Mouse (Mus musculus) liver, postnatal 0 days (tissue): ENCODE measurements at regions not wholly inside any gene's neighbourhood (a gene's known extent, or its start where the extent isn't known, plus 50 kb on each side); places are given as distances from the start of the nearest gene placed in this dataset.
"Not testable (repeated sequence)": the region's sequence is repeated elsewhere in the genome, so short reads cannot be mapped to it uniquely, and the experiment has no call there.

Experiments
- ATAC-seq: fragments of 200-750 bp; cut with Nextera tagmentation; 2 replicates; pipeline ENCODE4 v1.8.0; 2017; ENCODE audit warnings: mild to moderate bottlenecking, moderate library complexity
- DNase-seq: peaks from one replicate; pipeline ENCODE4 v3.0.0-alpha.2; 2016
- H3K27ac ChIP-seq: fragments of 300-500 bp; sonication (generic); 2 replicates; pipeline ENCODE4 v1.5.1; 2014; ENCODE audit warnings: antibody characterized with exemption, moderate library complexity, mild to moderate bottlenecking, low read depth
- H3K27me3 ChIP-seq: fragments of 300-500 bp; sonication (generic); 2 replicates; pipeline ENCODE4 v1.6.1; 2014; ENCODE audit warnings: low read length, control low read depth, mixed read lengths; ENCODE audit not compliant: insufficient read depth
- H3K36me3 ChIP-seq: fragments of 300-500 bp; sonication (generic); replicated peaks from 2 replicates; pipeline ENCODE4 v1.6.1; 2014; ENCODE audit warnings: mild to moderate bottlenecking, control low read depth, low read length, moderate library complexity, mixed read lengths; ENCODE audit not compliant: insufficient read depth
- H3K4me1 ChIP-seq: fragments of 300-500 bp; sonication (generic); 2 replicates; pipeline ENCODE4 v1.6.1; 2014; ENCODE audit warnings: antibody characterized with exemption, mild to moderate bottlenecking, control low read depth; ENCODE audit not compliant: insufficient read depth
- H3K4me2 ChIP-seq: fragments of 300-500 bp; sonication (generic); 2 replicates; pipeline ENCODE4 v1.6.1; 2014; ENCODE audit warnings: low read depth, mild to moderate bottlenecking, low read length, moderate library complexity, mixed read lengths
- H3K4me3 ChIP-seq: fragments of 300-500 bp; sonication (generic); 2 replicates; pipeline ENCODE4 v1.5.1; 2014; ENCODE audit warnings: low read depth, low read length
- H3K9ac ChIP-seq: fragments of 300-500 bp; sonication (generic); replicated peaks from 2 replicates; pipeline ENCODE4 v1.6.1; 2014; ENCODE audit warnings: mild to moderate bottlenecking, moderate library complexity
- H3K9me3 ChIP-seq: fragments of 300-500 bp; sonication (generic); 2 replicates; pipeline ENCODE4 v1.6.1; 2016; ENCODE audit warnings: mild to moderate bottlenecking, control low read depth, low read length, mixed read lengths
- CTCF ChIP-seq: sonication (generic); IDR thresholded peaks from 2 replicates; pipeline ENCODE4 v1.5.1; 2016; ENCODE audit warnings: antibody characterized with exemption, low read depth
- EP300 ChIP-seq: IDR thresholded peaks from 2 replicates; pipeline ENCODE4 v1.6.1; 2016; ENCODE audit warnings: antibody characterized with exemption, low read depth, mild to moderate bottlenecking
- WGBS: fragments of 180-500 bp; shearing (Covaris S2); extraction: QIAGEN DNeasy Blood & Tissue Kit; methylation state at CpG from one replicate; pipeline ENCODE4 v1.1.7; 2014; ENCODE audit not compliant: insufficient replicate concordance; 5-methylcytosine and 5-hydroxymethylcytosine counted together

- no peaks in the 10 kb centered on the region for H3K9me3 ChIP-seq
- H3K9ac ChIP-seq: no peak overlapping the region
- 69% methylated on average over 9 of the region's 9 CpGs for WGBS
- DNase-seq (no peak), ATAC-seq (no peak)
- no peak overlapping the region for H3K4me3 ChIP-seq
- H3K27me3 ChIP-seq: no peaks in the 10 kb centered on the region
- no peak overlapping the region for H3K27ac ChIP-seq
- no peaks in the 10 kb centered on the region for H3K36me3 ChIP-seq
- H3K4me2 ChIP-seq: no peak overlapping the region
- TF ChIP-seq EP300 (no peak), CTCF (no peak)
- no peaks in the 10 kb centered on the region for H3K4me1 ChIP-seq
Observed at GRCm38 (mm10) chr14:71053788-71054641, 454.4 kb upstream of the Fam160b2 start.

GRCm38 (mm10) chr14:71047096-71047495, 447.5 kb upstream of the Fam160b2 start:
- DNase-seq (no peak), ATAC-seq (no peak)
- Histone ChIP-seq H3K4me3 (no peak overlapping the region), H3K27ac (no peak overlapping the region), H3K4me2 (no peak overlapping the region), H3K9me3 (no peaks in the 10 kb centered on the region), H3K27me3 (no peaks in the 10 kb centered on the region), H3K9ac (no peak overlapping the region), H3K36me3 (no peaks in the 10 kb centered on the region), H3K4me1 (no peaks in the 10 kb centered on the region)
- 52% methylated on average over 3 of the region's 3 CpGs for WGBS
- TF ChIP-seq EP300 (no peak), CTCF (no peak)

DNA sequence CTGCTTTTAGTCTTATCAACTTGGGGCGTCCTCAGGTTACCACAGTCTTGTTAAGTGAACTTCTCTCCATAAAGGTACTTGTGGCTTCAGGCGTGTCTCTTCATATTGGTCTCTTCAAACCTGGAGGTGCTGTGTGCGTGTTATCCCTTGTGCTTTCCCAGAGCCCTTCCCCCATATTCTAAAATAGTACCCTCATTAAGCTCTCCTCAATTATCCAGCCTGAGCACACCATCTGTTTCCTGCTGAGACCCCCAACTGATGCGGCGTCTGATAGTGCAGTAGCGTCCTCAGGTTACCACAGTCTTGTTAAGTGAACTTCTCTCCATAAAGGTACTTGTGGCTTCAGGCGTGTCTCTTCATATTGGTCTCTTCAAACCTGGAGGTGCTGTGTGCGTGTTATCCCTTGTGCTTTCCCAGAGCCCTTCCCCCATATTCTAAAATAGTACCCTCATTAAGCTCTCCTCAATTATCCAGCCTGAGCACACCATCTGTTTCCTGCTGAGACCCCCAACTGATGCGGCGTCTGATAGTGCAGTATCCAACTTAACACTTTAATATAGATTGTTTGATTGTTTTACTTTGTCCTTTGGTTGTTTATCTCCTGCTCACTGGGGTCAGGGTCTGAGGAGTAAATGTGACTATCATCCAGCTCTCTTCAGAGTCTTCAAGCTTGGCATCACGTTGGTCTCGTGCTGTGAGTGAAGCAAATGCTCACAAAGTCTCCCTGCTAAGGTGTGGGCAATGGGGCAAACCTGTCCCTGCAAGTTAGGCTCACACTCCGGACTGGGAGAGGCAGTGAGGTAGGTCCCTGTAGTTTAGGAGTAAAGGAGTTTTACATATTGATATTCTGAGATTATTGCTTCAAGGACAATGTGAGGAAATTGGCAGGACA, 444.5 kb upstream of the Fam160b2 start:
- H3K4me1 ChIP-seq, DNase-seq, H3K9me3 ChIP-seq, ATAC-seq, H3K4me2 ChIP-seq, H3K27ac ChIP-seq, H3K36me3 ChIP-seq, H3K27me3 ChIP-seq, H3K4me3 ChIP-seq, H3K9ac ChIP-seq: not testable (repeated sequence)
- 21% methylated on average over 11 of the region's 13 CpGs for WGBS

- H3K27ac ChIP-seq: no peak overlapping the region
- no peak for DNase-seq
- no peaks in the 10 kb centered on the region for H3K36me3 ChIP-seq
- no peaks in the 10 kb centered on the region for H3K4me1 ChIP-seq
- H3K27me3 ChIP-seq: no peaks in the 10 kb centered on the region
- no peak overlapping the region for H3K4me2 ChIP-seq
- ATAC-seq: no peak
- H3K9ac ChIP-seq: no peak overlapping the region
- no peaks in the 10 kb centered on the region for H3K9me3 ChIP-seq
- H3K4me3 ChIP-seq: no peak overlapping the region
- 58% methylated on average over 7 of the region's 7 CpGs for WGBS
- no peak for TF ChIP-seq EP300
Observed at GRCm38 (mm10) chr14:71036620-71037019, 437.0 kb upstream of the Fam160b2 start.

- no peak for ATAC-seq
- 52% methylated on average over 2 of the region's 2 CpGs for WGBS
- Histone ChIP-seq H3K27me3 (no peaks in the 10 kb centered on the region), H3K9me3 (no peaks in the 10 kb centered on the region), H3K9ac (no peak overlapping the region), H3K36me3 (no peaks in the 10 kb centered on the region), H3K4me2 (no peak overlapping the region), H3K4me1 (no peaks in the 10 kb centered on the region), H3K4me3 (no peak overlapping the region), H3K27ac (no peak overlapping the region)
- no peak for DNase-seq
- TF ChIP-seq EP300: no peak
- TF ChIP-seq CTCF: no peak
Observed at GRCm38 (mm10) chr14:71033586-71033985, 434.0 kb upstream of the Fam160b2 start.

GRCm38 (mm10) chr14:71030164-71030880, 430.7 kb upstream of the Fam160b2 start:
- no peaks in the 10 kb centered on the region for H3K36me3 ChIP-seq
- WGBS: 85% methylated on average over 9 of the region's 9 CpGs

More at GRCm38 (mm10) chr14:71030164-71030880, 430.7 kb upstream of the Fam160b2 start:
- ATAC-seq (no peak), DNase-seq (no peak)
- Histone ChIP-seq H3K9ac (no peak overlapping the region), H3K4me2 (no peak overlapping the region), H3K4me3 (no peak overlapping the region), H3K4me1 (no peaks in the 10 kb centered on the region), H3K27ac (no peak overlapping the region), H3K9me3 (no peaks in the 10 kb centered on the region), H3K27me3 (no peaks in the 10 kb centered on the region)
- TF ChIP-seq CTCF: no peak
- TF ChIP-seq EP300: no peak
